Mouse (Mus musculus) limb, embryonic 11.5 days (tissue): Measurements from ENCODE around the gene Gm5129. TPM values are rescaled to one million over a fixed set of nuclear protein-coding genes. Genes with fewer than 3 reads are reported as not detected.

ENCODE experiments used
- polyA plus RNA-seq: library from polyadenylated mRNA; unstranded; fragments of >200 nt; fragmentation: Nextera tagmentation; extraction: Ambion mirVana; gene quantifications from 2 replicates; pipeline ENCODE4 v1.2.1, GENCODE M21; 2014

The Gm5129 gene
- polyA plus RNA-seq, 1 experiment from 2014 or later, result not detected

Other genes with a start within 250 kb of the Gm5129 start
- gene Ube3c, start 166.7 kb downstream of the Gm5129 start, polyA plus RNA-seq, result 31.9 and 34.5 TPM in 2 replicates
- gene Dnajb6, start 248 bp downstream of the Gm5129 start, polyA plus RNA-seq, result 200 and 202 TPM in 2 replicates